ENCODE assay signal across 27 mouse cellular contexts in the genomic region with DNA sequence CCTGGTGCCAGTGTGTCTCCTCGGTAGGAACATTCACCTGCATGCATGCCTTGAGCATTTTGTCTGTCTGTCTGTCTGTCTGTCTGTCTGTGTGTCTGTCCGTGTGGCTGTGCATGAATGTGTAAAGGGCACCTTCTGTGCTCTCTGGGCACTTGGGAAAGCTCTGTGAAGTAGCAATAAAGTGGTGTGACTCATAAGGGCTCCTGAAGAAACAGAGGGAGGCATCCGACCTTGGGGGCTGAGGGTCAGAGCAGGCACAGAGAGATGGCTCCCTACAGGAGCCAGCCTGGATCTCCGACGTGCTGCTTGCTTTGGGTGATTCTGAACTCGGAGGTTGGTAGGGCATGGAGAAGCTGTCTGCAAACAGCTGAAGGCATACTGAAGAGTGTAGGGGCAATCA. TPM values are rescaled to one million over a fixed set of nuclear protein-coding genes. Genes with fewer than 3 reads are reported as not detected.
DNase-seq lines count a peak whose midpoint lies in the region; ATAC-seq and TF ChIP-seq lines count a peak whose summit lies in the region.
"Had no signal": no experiment of that assay in that cellular context is flagged by ENCODE, and none has a peak within 500 bp of the region (broad histone marks: within the 10 kb centered on the region; RNA-seq: fewer than 3 reads in every experiment).

No protein-coding gene starts in this region.

- no peaks in the 10 kb centered on the region for H3K27me3 ChIP-seq in hindbrain, embryonic 10.5 days (ENCODE audit: insufficient read depth, poor library complexity, severe bottlenecking)
- no peaks in the 10 kb centered on the region for H3K27me3 ChIP-seq in hindbrain, embryonic 12.5 days
- H3K27me3 ChIP-seq: embryonic facial prominence, embryonic 15.5 days; heart, embryonic 15.5 days; hindbrain, embryonic 13.5 days; limb, embryonic 12.5 days; liver, embryonic 15.5 days; lung, embryonic 15.5 days; neural tube, embryonic 15.5 days; Patski had no signal

- DNase-seq in adrenal gland, postnatal 14 days: peak; percentile 54
- no peak for DNase-seq in adrenal gland, adult 18-20 months (ENCODE audit: low spot score in 2 of 2)
- no peak for DNase-seq in hindbrain, embryonic 10.5 days (ENCODE audit: low spot score)
- DNase-seq: cerebellum, adult 2 months; cerebellum, postnatal 14 days; kidney, adult 2 months; kidney, postnatal 10 days; layer of hippocampus, adult 9-11 months; midbrain, embryonic 14.5 days; thymus, postnatal 4 days had no signal

- H3K4me1 ChIP-seq in hindbrain, embryonic 10.5 days (replicated peaks): peaks cover 58% of the 10 kb centered on the region
- H3K4me1 ChIP-seq in hindbrain, embryonic 12.5 days: peaks cover 11% of the 10 kb centered on the region
- H3K4me1 ChIP-seq in embryonic fibroblast, embryonic 13.5 days (ENCODE audit: control insufficient read depth, insufficient read depth, low read length): peaks cover 15% of the 10 kb centered on the region
- peaks cover 58% of the 10 kb centered on the region for H3K4me1 ChIP-seq in olfactory bulb, adult 2 months (ENCODE audit: control insufficient read depth, insufficient read depth, low read length)

- no peaks in the 10 kb centered on the region for H3K9me3 ChIP-seq in hindbrain, embryonic 10.5 days
- H3K9me3 ChIP-seq in hindbrain, embryonic 12.5 days (replicated peaks): no peaks in the 10 kb centered on the region
- H3K9me3 ChIP-seq: embryonic facial prominence, embryonic 15.5 days; heart, embryonic 15.5 days; hindbrain, embryonic 13.5 days; limb, embryonic 12.5 days; liver, embryonic 15.5 days; lung, embryonic 15.5 days; neural tube, embryonic 15.5 days had no signal

- TF ChIP-seq POLR2A in embryonic fibroblast, embryonic 13.5 days (IDR thresholded peaks at IDR 0.05; ENCODE audit: low read depth, low read length): no peak
- no peak for TF ChIP-seq POLR2A in olfactory bulb, adult 2 months (IDR thresholded peaks at IDR 0.05; ENCODE audit: insufficient read depth, low read depth, low read length)

- H3K4me2 ChIP-seq in hindbrain, embryonic 12.5 days (replicated peaks): no peak overlapping the region
- H3K4me2 ChIP-seq: embryonic facial prominence, embryonic 15.5 days; heart, embryonic 15.5 days; hindbrain, embryonic 13.5 days; limb, embryonic 12.5 days; liver, embryonic 15.5 days; lung, embryonic 15.5 days; neural tube, embryonic 15.5 days had no signal

- no peak for TF ChIP-seq CTCF in embryonic fibroblast, embryonic 13.5 days (IDR thresholded peaks at IDR 0.05; ENCODE audit: borderline replicate concordance, insufficient read depth, low read length)
- TF ChIP-seq CTCF in olfactory bulb, adult 2 months (IDR thresholded peaks at IDR 0.05; ENCODE audit: insufficient read depth, low read depth, low read length): no peak

- no peak overlapping the region for H3K9ac ChIP-seq in hindbrain, embryonic 12.5 days
- H3K9ac ChIP-seq: embryonic facial prominence, embryonic 15.5 days; heart, embryonic 15.5 days; hindbrain, embryonic 13.5 days; limb, embryonic 12.5 days; liver, embryonic 15.5 days; lung, embryonic 15.5 days; neural tube, embryonic 15.5 days had no signal

- H3K36me3 ChIP-seq in hindbrain, embryonic 10.5 days: peaks cover 53% of the 10 kb centered on the region
- peaks cover 27% of the 10 kb centered on the region for H3K36me3 ChIP-seq in hindbrain, embryonic 12.5 days
- H3K36me3 ChIP-seq: embryonic facial prominence, embryonic 15.5 days; heart, embryonic 15.5 days; limb, embryonic 12.5 days; liver, embryonic 15.5 days had no signal

- H3K4me3 ChIP-seq in hindbrain, embryonic 10.5 days: no peak overlapping the region
- H3K4me3 ChIP-seq in hindbrain, embryonic 12.5 days: no peak overlapping the region
- no peak overlapping the region for H3K4me3 ChIP-seq in embryonic fibroblast, embryonic 13.5 days (ENCODE audit: insufficient read depth, low read length)
- no peak overlapping the region for H3K4me3 ChIP-seq in olfactory bulb, adult 2 months (ENCODE audit: insufficient read depth, low read depth, low read length)
- H3K4me3 ChIP-seq: embryonic facial prominence, embryonic 15.5 days; heart, embryonic 15.5 days; hindbrain, embryonic 13.5 days; limb, embryonic 12.5 days; liver, embryonic 15.5 days; lung, embryonic 15.5 days; neural tube, embryonic 15.5 days had no signal

- no peak for ATAC-seq in hindbrain, embryonic 12.5 days (ENCODE audit: low FRiP score)
- no peak for ATAC-seq in megakaryocyte, adult 5-6 weeks (ENCODE audit: poor library complexity, severe bottlenecking)
- no peak for ATAC-seq in erythroblast, adult 5-6 weeks (replicated peaks; ENCODE audit: low FRiP score, poor library complexity, severe bottlenecking)
- ATAC-seq: forebrain, embryonic 16.5 days; Patski had no signal

- WGBS in hindbrain, embryonic 10.5 days: 74% methylated on average over 6 of the region's 6 CpGs
- WGBS in hindbrain, embryonic 12.5 days: 78% methylated on average over 6 of the region's 6 CpGs
- 68% methylated on average over 6 of the region's 6 CpGs for WGBS in olfactory bulb, adult 2 months

- peak overlapping the region; percentile 56 for H3K27ac ChIP-seq in hindbrain, embryonic 10.5 days
- H3K27ac ChIP-seq in hindbrain, embryonic 12.5 days: no peak overlapping the region
- peak overlapping the region; percentile 24; the same call in 1 of the 2 replicates for H3K27ac ChIP-seq in embryonic fibroblast, embryonic 13.5 days (ENCODE audit: insufficient read depth, low read length)
- peak overlapping the region; percentile 42; the same call in 1 of the 2 replicates for H3K27ac ChIP-seq in olfactory bulb, adult 2 months (ENCODE audit: insufficient read depth, low read depth, low read length)
- H3K27ac ChIP-seq: embryonic facial prominence, embryonic 15.5 days; heart, embryonic 15.5 days; hindbrain, embryonic 13.5 days; limb, embryonic 12.5 days; liver, embryonic 15.5 days; lung, embryonic 15.5 days; macrophage; neural tube, embryonic 15.5 days had no signal

RNA-seq across cellular contexts. Expression of a gene that starts 21.3 kb away (rescaled TPM):
- 10.9 and 11.0 TPM in 2 replicates for total RNA-seq in adrenal gland, postnatal 14 days (2021)
- 1 to 10 TPM; 5.4 to 7.5 TPM for total RNA-seq in adrenal gland, adult 18-20 months (2021)
- polyA plus RNA-seq in hindbrain, embryonic 10.5 days (2016; fragmentation: Nextera tagmentation; extraction: Ambion mirVana): 33.8 and 43.8 TPM in 2 replicates
- 43.8 and 44.5 TPM in 2 replicates for polyA plus RNA-seq in hindbrain, embryonic 12.5 days (2016; fragmentation: Nextera tagmentation; extraction: Ambion mirVana)
- 12.0 and 12.6 TPM in 2 replicates for polyA plus RNA-seq in embryonic fibroblast, embryonic 13.5 days (2011; ENCODE audit: insufficient read length, low read depth, missing spikeins)
- polyA plus RNA-seq in olfactory bulb, adult 2 months (2012; ENCODE audit: insufficient read depth, insufficient read length, low replicate concordance, missing spikeins): not detected in 2 replicates
- total RNA-seq in megakaryocyte, adult 5-6 weeks (2015): 0.96 and 3.5 TPM in 2 replicates
- 0.70 and 1.0 TPM in 2 replicates for total RNA-seq in megakaryocyte, adult 5-6 weeks (2017)
- not detected in 2 replicates for total RNA-seq in erythroblast, adult 5-6 weeks (2015; ENCODE audit: low replicate concordance)
- 0.28 TPM in 1 of 2 replicates, not detected in the other for total RNA-seq in erythroblast, adult 5-6 weeks (2017; ENCODE audit: low replicate concordance)

RNA-seq across cellular contexts. Expression of a gene that starts 49.4 kb away (rescaled TPM):
- 291 and 364 TPM in 2 replicates for total RNA-seq in adrenal gland, postnatal 14 days (2021)
- 100 to 1,000 TPM; 244 to 442 TPM for total RNA-seq in adrenal gland, adult 18-20 months (2021)
- 861 and 996 TPM in 2 replicates for polyA plus RNA-seq in hindbrain, embryonic 10.5 days (2016; fragmentation: Nextera tagmentation; extraction: Ambion mirVana)
- polyA plus RNA-seq in hindbrain, embryonic 12.5 days (2016; fragmentation: Nextera tagmentation; extraction: Ambion mirVana): 838 and 891 TPM in 2 replicates
- polyA plus RNA-seq in embryonic fibroblast, embryonic 13.5 days (2011; ENCODE audit: insufficient read length, low read depth, missing spikeins): 2,134 and 2,700 TPM in 2 replicates
- polyA plus RNA-seq in olfactory bulb, adult 2 months (2012; ENCODE audit: insufficient read depth, insufficient read length, low replicate concordance, missing spikeins): not detected in 2 replicates
- 0.23 and 0.76 TPM in 2 replicates for total RNA-seq in megakaryocyte, adult 5-6 weeks (2015)
- 0.37 and 0.73 TPM in 2 replicates for total RNA-seq in megakaryocyte, adult 5-6 weeks (2017)
- total RNA-seq in erythroblast, adult 5-6 weeks (2015; ENCODE audit: low replicate concordance): not detected in 2 replicates
- total RNA-seq in erythroblast, adult 5-6 weeks (2017; ENCODE audit: low replicate concordance): 0.09 and 2.4 TPM in 2 replicates
- total RNA-seq: MEL; monocyte, adult 5-6 weeks had no signal

Comparison
In these comparisons a context has a peak if more than half of its experiments do, and no peak if none do; other contexts are left out.
1. RNA of a gene that starts 49.4 kb away (total RNA-seq): 244 to 442 TPM in adrenal gland, adult 18-20 months and 291 to 364 TPM in adrenal gland, postnatal 14 days; 0.23 to 0.76 TPM in megakaryocyte, adult 5-6 weeks and 0.09 to 2.4 TPM in erythroblast, adult 5-6 weeks; every median in the first group is over 10 times any median in the second.